Mouse (Mus musculus) kidney, postnatal 25 days (tissue): ENCODE measurements at regions not wholly inside any gene's neighbourhood (a gene's known extent, or its start where the extent isn't known, plus 50 kb on each side); places are given as distances from the start of the nearest gene placed in this dataset.

Experiments
- DNase-seq, 2 experiments: peaks; one replicate each; pipeline ENCODE4 v3.0.0; 2021; ENCODE audit warnings: mixed read lengths in 2 of 2

DNA sequence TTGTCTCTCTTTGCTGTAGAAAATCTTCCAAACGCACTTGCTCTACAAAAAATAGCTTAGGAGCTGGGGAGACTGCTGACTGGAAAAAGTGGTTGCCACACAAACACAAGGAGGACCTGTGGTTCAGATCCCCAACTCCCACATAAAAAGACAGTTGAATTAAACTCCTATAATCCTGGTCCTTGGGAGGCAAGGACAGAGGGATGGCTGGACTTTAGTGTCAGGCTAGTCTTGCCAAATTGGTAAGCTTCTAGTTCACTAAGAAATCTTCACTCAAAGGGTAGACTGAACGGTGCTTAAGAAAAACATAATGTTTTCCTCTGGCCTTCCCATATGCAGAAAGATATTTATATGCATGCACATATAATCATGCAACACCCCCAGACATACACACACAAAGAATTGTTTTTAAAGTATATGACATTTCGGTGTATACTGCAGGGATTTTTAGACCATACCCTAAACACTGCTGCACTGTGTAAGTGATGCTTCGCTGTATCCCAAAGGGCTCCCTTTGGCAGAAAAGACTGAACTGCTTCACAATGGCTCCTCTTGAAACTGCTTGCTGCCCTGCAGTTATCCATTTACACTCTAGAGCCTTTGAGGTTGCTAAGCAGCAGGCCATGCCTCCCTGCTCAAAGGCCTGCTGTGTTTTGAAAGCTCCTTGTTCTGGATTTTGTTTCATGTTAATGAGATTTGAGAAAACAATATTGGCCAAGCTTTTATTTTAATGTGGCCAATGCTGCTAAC lies 1299.3 kb downstream of the Zfp704 start:
- no peak for DNase-seq

DNA sequence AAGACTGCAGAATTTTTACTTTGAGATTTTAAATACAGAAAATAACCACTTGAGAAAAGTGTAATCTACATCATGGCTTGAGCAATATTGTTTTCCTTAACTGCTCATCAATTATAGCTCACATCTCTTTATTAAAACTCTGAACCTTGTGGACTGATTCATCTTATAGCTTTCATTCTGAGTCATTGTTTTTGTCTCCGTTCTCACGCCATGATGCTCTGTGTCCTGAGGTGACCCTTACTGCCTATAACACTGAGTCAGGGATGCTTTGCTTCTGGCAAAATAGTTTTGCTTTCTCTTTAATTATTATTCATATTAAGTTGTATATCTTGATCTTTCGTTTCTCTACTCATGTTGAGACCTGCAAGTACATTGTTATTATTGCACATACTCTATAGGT lies 1302.6 kb downstream of the Zfp704 start:
- DNase-seq, result no peak

DNA sequence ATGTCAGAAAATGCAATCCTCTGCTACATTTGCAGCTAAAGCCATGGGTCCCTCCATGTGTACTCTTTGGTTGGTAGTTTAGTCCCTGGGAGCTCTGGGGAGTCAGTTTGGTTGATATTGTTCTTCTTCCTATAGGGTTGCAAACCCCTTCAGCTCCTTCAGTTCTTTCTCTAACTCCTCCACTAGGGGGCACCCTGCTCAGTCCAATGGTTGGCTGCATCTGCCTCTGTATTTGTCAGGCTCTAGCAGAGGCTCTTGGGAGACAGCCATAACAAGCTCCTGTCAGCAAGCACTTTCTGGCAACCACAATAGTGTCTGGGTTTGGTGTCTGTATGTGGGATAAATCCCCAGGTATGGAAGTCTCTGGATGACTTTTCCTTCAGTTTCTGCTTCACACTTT lies 1305.1 kb downstream of the Zfp704 start:
- no peak for DNase-seq

DNA sequence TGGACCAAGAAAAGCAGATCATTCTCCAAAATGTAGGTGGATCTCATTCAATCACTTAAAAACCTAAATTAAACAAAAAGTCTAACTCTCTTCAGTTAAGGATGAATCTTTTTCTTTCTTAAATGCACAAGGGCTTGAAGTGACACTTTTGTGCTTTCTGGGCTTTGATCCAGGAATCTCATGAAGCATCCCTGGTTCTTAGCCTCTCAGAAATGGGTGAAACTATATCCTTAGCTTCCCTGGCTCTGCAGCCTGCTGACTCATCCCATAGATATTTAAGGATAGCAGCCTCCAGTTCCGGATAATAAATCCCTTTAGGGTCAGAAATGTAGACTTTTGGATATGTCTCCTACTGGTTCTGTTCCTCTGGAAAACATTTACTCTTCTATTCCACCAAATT lies 1316.8 kb downstream of the Zfp704 start:
- DNase-seq, result no peak

DNA sequence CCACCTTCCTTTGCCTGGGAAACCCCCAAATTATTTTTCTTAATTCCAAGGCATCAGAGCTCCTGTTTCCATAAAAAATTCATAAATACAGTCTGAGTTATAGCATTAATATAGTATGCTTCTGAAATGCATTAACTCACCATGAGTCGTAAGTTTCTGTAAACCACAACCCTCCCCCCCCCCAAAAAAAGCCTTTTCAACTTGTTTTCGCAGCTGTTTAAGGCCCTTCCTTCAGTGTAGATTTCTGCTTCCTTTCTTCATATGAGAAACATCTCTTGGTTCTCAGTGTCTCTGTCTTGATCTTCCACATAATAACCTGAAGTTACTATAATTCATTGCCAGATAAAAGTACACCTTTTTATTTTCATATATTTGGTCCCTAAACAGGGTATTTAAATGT lies 1320.3 kb downstream of the Zfp704 start:
- DNase-seq, result no peak

DNA sequence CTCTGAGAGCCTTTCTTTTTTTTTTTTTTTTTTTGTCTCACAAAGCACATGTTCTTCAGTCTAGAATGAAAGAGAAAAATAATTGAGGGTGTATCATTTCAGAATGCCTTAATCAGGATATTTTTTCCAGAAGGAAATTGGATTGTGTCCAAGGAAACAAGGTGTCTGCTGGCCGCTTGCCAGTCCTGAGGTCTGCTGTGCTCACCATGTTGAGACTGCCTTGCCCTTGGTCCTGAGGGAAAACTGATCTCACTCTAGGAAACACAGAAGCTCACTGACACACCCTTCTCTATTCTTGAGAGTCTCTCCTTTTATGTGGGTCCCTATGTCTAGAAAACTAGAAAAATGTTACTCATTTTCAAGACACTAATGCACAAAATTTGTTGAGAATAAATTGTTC lies 1321.4 kb downstream of the Zfp704 start:
- DNase-seq, result peak; percentile 39 to 55

DNA sequence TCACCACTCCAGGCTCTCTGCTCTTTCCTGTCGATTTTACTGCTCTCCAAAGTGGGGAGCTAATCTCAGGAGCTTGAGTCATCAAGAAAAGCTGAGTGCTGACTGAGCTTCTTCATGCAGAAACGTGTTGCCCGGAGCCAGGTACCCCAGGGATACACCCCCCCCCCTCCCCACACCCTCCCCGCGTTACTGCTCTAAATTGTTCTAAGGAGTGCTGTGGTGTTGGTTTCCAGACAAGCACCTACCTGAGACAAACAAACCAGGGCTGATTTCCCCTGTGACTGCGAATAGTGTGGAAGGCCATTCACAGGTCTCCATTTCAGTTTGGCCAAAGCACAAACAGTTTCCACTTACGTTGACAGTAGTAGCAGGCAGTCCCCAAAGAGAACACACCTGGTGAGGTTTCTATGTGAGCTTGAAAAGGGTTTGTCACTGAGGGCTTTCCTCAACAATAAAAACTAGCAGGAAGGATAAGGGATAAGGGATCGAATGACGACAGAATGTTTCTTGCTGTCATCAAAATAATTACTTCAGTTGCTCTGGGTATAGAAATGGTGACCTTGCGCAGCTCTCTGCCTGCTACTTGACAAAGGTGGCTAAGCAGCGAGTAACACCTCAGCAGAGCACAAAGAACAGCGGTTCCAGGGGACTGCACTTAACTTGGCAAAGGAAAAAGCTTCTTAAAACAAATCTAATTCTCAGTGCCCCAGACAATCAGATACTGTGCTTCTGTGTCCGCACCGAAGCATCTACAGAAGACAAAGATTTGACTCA lies 1325.0 kb downstream of the Zfp704 start:
- no peak for DNase-seq

DNA sequence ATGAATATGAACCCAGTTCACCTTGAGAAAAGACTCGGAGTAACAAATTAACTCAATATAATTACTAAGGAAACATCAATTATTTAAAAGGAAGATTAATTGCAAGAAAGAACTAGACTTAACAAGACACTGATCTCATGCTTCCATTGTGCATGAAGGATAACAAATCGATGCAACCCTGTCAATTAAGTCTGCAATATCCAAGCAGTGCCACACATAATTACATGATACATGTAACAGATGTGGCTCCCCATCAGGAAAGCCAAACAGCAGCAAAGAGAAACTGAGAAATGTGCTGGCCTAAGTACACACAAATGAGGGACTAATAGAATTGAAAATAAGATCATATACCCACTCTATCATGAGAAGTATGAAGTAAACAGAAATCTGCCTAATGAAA lies 1327.5 kb downstream of the Zfp704 start:
- DNase-seq, result no peak

DNA sequence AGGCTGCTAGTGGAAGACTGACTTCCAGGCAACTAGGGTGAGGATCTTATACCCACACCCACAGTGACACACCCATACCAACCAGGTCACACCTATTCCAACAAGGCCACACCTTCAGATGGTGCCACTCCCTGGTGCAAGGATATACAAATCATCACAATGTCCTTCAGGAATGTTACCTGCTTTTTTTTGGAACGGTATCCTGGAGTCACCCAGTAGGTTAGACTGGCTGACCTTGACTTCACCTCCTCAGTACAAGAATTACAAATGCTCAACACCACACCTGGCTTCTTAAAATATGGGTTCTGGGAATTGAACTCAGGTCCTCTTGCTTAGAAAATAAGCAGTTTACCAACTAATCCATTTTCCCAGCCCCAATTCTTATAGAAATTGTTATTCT lies 1333.2 kb downstream of the Zfp704 start:
- DNase-seq, result no peak

DNA sequence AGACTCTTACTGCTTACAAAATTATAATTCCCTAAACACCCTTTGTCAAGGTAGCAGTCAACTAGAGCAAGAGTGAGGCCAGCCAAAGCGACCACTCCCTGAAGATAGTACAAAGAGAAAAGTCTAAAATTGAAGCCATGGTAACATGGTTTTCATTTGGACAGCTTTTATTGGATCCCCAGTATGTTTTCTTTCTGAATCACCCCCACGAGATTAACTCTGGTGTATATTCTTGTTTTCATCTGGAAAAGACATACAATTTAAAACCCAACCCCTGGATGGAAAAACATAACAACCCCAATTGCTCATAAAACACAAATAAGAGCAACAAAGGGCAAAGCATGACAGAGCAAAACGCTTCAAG lies 1339.0 kb downstream of the Zfp704 start:
- DNase-seq, result no peak

DNA sequence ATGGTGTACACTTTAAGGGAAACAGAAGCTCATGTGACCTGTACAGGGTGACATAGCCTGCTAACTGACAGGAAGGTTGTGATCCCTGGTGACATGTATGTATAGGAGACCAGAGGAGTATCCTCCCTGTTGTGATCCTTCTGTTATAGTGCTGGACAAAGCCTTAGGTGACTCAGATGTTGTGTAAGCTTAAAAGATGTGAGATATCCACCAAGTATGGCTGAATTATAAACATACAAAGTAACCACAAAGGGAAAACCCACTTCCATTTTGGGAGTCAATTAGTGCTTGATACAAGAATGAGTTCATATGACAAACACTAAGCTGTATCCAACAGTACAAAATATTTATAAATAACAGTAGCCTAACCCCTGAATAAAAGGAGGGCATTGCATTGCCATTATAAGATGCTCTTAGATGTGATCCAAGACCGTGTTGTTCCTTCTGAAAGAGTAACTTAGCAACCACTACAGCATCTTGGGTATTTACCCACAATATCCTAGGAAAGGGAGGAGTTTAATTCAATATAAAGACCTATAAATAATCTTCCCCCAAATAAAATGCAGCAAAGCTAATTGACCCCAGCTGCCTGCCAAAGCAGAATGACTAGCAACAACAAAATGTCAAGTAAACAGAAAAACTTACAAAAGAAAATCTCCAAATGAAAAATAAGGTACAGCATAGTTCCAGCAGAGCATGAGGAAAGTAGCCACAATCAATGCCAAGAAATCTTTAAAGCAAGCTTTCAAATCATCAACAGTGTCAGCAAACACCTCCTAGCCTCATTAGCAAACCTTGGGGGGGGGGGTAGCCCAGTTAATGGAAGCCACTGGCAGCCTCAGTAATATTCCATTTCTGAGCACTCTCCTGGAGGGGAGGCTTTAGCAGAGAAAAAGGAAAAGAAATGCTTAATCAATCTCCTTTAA lies 1339.6 kb downstream of the Zfp704 start:
- no peak for DNase-seq

DNA sequence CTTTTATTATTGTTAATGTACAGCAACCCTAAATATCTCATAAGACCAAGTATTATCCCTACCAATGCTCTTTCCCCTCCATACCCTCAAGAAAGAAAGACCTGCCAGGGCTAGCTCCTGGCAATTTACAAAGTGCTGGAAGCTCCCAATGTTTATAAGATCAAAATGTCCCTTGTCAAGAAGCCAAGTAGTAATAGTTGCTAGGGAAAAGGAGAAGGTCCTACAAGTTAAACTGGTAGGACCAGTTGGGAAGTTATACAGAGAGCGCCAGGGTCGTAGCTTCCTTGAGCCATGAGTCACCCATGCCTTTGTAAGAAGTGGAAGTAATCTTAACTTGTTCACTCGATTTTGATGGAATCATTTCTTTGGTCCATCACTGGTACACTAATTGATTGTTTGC lies 1344.1 kb downstream of the Zfp704 start:
- no peak for DNase-seq

DNA sequence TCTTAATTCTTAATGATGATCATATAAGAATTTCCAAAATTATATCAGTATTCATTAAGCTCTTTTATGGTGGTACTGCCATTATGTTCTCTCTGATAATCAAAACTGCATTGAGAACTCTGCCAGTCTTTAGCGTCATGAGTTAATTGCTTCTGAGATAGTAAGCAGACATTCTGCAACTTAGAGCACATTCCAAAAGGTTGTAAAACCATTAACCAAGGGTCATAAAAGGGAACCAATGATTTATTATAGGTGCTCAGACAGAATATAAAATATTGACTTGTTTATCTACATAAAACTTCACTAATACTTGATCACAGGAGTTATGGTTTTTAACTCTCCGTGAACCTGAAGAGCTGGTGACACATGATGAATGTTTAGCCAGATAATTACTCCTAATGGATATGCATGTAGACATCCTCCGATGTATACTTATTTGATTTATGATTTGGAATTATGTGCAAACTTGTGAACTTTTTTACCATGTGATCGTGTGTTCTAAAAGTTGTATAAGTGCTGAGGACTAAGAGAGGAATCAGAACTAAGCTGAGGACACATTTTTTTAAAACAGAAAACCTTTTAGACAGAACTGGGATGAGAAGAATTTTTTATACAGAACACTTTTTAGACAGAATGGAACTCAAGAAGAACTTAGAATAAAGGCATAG lies 1345.4 kb downstream of the Zfp704 start:
- no peak for DNase-seq

DNA sequence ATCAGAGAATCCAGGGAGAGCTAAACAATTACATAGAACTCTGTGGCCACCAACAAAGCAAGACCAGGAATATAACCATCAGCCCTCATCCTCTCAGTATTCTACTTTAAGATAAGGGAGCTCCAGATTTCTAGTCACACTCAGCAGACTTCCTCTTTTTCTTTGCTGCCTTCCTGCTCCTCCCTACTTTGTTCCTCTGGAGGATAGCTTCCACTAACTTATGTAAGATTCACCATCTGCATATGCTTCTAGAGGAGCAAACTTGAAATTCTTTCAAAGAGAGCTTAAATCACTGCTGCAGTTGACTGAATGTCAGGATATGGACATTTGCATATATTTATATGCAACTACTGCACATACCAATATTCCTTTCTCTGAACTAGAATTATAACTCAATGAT lies 1352.6 kb downstream of the Zfp704 start:
- DNase-seq, result no peak

DNA sequence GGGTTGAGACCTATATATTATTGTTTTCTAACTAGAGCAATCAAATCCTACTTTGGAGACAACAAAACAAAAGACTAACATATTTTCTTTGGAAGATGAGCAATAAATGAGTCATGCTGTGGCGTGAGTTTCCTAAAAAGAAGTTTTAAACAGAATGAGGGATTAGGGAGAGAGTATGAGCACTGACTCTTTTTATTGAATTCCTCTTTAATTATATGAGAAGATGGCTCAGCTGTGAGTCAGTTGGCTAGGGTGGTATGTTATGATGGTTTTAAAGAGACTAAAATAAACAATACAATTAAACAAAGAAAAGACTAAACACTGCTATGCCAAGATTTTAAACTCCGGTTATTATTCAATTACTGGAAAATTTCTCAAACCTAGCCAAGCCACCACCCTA lies 1357.6 kb downstream of the Zfp704 start:
- DNase-seq, result no peak

DNA sequence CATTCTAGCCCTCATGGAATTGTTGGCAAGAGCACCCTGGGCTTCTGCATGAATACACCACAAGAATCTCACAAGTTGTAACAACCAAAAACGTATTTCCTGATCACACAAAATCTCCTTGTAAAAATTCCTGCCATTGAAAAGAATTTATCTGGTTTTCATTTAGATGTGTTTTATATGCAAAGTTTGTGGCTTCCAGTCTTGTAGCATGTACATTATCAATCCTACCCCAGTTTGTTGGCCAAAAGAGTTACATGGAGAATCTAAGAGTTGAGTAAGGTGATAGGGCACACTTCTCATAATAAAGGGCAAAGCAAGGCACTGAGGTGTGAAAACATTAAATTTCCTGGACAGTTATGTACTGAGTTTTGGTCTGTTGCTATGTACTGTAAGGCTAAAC lies 1361.0 kb downstream of the Zfp704 start:
- DNase-seq, result no peak

DNA sequence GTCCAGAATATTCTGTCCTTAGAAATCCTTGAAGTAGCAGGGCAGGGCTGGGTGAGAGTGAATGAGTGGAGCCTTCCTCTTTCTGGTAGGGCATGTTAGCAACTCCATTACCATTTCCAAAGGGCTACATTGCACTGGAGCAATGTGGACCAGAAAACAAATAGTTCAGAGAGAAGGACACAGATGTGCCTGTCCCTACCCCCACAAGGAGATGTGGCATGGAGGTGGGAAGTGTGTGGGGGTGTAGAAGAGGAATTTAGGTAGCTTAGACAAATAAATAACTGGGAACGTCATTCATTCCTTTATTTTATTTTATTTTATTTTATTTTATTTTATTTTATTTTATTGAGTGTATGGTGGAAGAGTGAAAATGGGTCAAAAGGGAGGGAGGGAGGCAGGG lies 1364.1 kb downstream of the Zfp704 start:
- peak; percentile 43 to 60 for DNase-seq

DNA sequence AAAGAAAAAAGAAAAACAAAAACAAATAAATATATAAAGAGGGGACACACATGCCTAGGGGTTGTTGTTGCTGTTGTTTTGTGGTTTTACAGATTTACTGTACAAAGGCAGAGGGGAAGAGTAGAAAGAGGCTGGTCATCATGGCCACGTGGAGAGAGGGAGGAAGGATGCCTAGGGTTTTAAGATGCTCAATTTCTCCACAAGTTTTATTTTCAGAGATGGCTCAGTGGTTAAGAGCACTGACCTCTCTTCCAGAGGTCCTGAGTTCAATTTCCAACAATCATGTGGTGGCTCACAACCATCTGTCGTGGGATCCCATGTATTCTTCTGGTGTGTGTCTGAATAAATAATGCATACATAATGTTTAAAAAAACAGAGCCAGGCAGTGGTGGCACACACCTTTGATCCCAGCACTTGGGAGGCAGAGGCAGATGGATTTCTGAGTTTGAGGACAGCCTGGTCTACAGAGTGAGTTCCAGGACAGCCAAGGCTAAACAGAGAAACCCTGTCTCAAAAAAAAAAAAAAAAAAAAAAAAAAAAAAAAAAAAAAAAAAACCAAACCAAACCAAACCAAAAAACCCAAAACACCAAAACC lies 1364.6 kb downstream of the Zfp704 start:
- peak; percentile 42 to 56 for DNase-seq

DNA sequence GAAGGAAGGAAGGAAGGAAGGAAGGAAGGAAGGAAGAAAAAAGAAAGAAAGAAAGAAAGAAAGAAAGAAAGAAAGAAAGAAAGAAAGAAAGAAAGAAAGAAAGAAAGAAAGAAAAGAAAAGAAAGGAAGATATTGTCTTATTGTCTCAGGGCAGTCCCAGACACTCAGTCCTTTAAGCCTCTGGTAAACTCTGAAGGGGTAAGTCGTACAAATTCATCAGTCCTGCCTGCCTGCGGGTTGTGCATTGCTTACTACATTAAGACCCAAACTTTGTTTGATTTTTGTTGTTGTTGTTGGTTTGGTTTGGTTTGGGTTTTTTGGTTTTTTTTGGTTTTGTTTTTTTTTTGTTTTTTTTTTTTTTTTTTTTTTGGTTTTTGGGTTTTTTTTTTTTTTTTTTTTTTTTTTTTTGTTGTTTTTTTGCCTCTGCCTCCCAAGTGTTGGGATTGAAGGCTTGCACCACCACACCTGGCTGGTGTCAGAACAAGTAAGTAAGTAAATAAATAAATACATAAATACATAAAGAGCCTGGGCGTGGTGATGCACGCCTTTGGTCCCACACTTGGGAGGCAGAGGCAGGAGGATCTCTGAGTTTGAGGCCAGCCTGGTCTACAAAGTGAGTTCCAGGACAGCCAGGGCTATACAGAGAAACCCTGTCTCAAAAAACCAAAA lies 1365.2 kb downstream of the Zfp704 start:
- peak in 1 of 2 experiments; percentile 2 for DNase-seq

DNA sequence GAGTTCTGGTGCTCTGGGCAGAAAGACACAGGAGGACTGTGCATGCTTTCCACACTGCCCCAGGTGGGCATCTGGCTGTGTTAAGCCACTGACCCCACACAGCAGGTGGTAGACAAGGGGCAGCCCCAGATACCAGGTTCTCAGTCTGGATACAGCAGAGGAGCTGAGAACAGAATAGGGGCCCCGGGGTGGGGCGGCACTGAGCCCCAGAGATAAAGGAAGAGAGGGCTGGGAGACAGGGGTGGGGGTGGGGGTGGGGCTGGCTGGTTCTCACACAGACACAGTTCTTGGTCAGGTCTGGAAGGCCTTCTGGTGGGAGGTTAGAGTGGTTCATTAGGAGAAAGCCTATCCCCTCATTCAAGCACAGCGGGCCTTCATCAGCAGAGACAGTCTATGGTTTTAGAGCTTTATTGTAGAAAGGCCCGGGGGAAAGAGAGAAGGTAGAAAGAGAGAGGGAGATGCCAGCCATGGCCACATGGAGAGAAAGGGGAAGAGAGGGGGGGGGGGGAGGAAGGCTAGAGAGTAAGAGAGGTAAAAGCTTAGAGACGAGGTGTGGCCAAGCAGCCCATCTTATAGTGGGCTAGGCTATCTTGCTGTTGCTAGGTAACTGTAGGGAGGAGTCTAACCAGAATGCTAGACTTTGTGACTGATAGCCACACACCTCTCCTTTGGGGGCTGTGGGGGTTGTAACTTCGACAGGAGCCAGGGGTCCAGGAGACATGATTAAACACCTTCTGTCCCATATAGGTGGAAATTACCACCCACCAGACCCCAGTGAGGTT lies 1403.1 kb downstream of the Zfp704 start:
- no peak for DNase-seq

DNA sequence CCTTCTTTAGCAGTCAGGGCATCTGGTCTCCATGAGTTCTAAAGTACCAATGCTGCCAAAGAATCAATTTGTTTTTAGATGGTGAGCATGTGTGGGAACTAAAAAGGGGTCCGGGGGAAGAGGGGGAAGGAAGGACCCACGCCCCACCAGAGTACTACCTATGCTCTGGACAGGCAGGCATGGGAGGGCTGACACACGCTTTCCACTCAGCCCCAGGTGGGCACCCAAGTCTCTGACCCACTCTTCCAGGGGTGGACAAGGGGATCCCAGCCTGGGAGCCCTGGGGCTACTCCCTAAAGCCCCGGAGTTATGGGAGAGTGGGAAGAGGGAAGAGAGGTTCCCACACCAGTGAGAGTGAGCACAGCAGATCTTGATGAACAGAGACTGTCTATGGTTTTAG lies 1446.9 kb downstream of the Zfp704 start:
- DNase-seq, result no peak
